Mouse (Mus musculus) liver, embryonic 14.5 days (tissue): ENCODE measurements around the gene Tmem262. TPM values are rescaled to one million over a fixed set of nuclear protein-coding genes. Genes with fewer than 3 reads are reported as not detected.

Experiments
- ATAC-seq: fragments of 200-750 bp; cut with Nextera tagmentation; 2 replicates; pipeline ENCODE4 v1.8.0; 2017; ENCODE audit warnings: moderate number of reproducible peaks, mild to moderate bottlenecking, moderate library complexity; ENCODE audit not compliant: insufficient read depth
- DNase-seq, 3 experiments: peaks; one replicate each; pipeline ENCODE4 v3.0.0-alpha.2; 2012 to 2013; ENCODE audit warnings: low read depth in 3 of 3, low spot score in 3 of 3
- H3K27ac ChIP-seq: fragments of 300-500 bp; sonication (generic); 2 replicates; pipeline ENCODE4 v1.5.1; 2014; ENCODE audit warnings: moderate library complexity, mild to moderate bottlenecking, control low read depth, inconsistent platforms
- H3K27me3 ChIP-seq: fragments of 300-500 bp; sonication (generic); 2 replicates; pipeline ENCODE4 v1.6.1; 2014; ENCODE audit warnings: mild to moderate bottlenecking, low read length, moderate library complexity; ENCODE audit not compliant: control insufficient read depth, insufficient read depth
- H3K36me3 ChIP-seq: fragments of 300-500 bp; sonication (generic); replicated peaks from 2 replicates; pipeline ENCODE4 v1.6.1; 2014; ENCODE audit warnings: low read depth; ENCODE audit not compliant: control insufficient read depth, insufficient read depth
- H3K4me1 ChIP-seq, 2 experiments: fragments of 200-500 bp in 1 of 2; fragments of 300-500 bp in 1 of 2; sonication (generic) in 1 of 2; replicated peaks; 2 replicates each; pipeline ENCODE4 v1.6.1; 2012 to 2014; ENCODE audit warnings: antibody characterized with exemption in 1 of 2, inconsistent platforms in 1 of 2, low read length in 1 of 2; ENCODE audit not compliant: control insufficient read depth in 2 of 2, insufficient read depth in 2 of 2
- H3K4me2 ChIP-seq: fragments of 300-500 bp; sonication (generic); 2 replicates; pipeline ENCODE4 v1.6.1; 2014; ENCODE audit warnings: low read depth, mild to moderate bottlenecking, control low read depth, moderate library complexity
- H3K4me3 ChIP-seq, 2 experiments: fragments of 200-500 bp in 1 of 2; fragments of 300-500 bp in 1 of 2; sonication (generic) in 1 of 2; 2 replicates each; pipeline ENCODE4 v1.5.1; 2012 to 2014; ENCODE audit warnings: low read depth in 2 of 2, low read length in 2 of 2, mild to moderate bottlenecking in 2 of 2, control low read depth in 1 of 2, inconsistent platforms in 1 of 2, moderate library complexity in 1 of 2; ENCODE audit not compliant: insufficient read depth in 1 of 2
- H3K9ac ChIP-seq: fragments of 300-500 bp; sonication (generic); replicated peaks from 2 replicates; pipeline ENCODE4 v1.6.1; 2014; ENCODE audit warnings: mild to moderate bottlenecking, control low read depth, moderate library complexity
- H3K9me3 ChIP-seq: fragments of 300-500 bp; sonication (generic); 2 replicates; pipeline ENCODE4 v1.6.1; 2016; ENCODE audit warnings: low read length, mixed read lengths; ENCODE audit not compliant: control insufficient read depth
- CTCF ChIP-seq: IDR thresholded peaks from 2 replicates; pipeline ENCODE4 v1.5.1; 2016; ENCODE audit warnings: antibody characterized with exemption, low read depth, control low read depth
- EP300 ChIP-seq: IDR thresholded peaks from 2 replicates; pipeline ENCODE4 v1.6.1; 2016; ENCODE audit warnings: antibody characterized with exemption, low read depth
- WGBS: fragments of 180-500 bp; shearing (Covaris S2); extraction: QIAGEN DNeasy Blood & Tissue Kit; methylation state at CpG from one replicate; pipeline ENCODE4 v1.1.7; 2014; ENCODE audit not compliant: insufficient replicate concordance; 5-methylcytosine and 5-hydroxymethylcytosine counted together
- polyA plus RNA-seq, 2 experiments: library from polyadenylated mRNA; depleted of rRNA in 1 of 2; stranded (reverse) in 1 of 2; unstranded in 1 of 2; fragments of >200 nt; fragmentation: Nextera tagmentation in 1 of 2; extraction: Ambion mirVana in 1 of 2; gene quantifications; 2 replicates each; pipeline versions ENCODE4 v1.2.1 to v1.2.3; 2012 to 2014

Tmem262 gene
- polyA plus RNA-seq (2012; rRNA removed) (not detected in 2 replicates), polyA plus RNA-seq (2014; fragmentation: Nextera tagmentation; extraction: Ambion mirVana) (not detected in 2 replicates)

GRCm38 (mm10) chr19:6079983-6080480, at the start of gene Tmem262:
Gene Tmem262, plus strand, starts transcription at chr19:6080033.
- no peaks in the 10 kb centered on the region; the same call in none of the 2 replicates for H3K36me3 ChIP-seq
- DNase-seq (no peak), ATAC-seq (no peak)
- 70% methylated on average over 12 of the region's 12 CpGs for WGBS
- H3K27ac ChIP-seq, result no peak within 1 kb of the TSS
- no peak within 1 kb of the TSS for H3K4me2 ChIP-seq
- H3K27me3 ChIP-seq, result no peaks in the 10 kb centered on the region
- no peak within 1 kb of the TSS for H3K4me3 ChIP-seq
- H3K9me3 ChIP-seq, result no peaks in the 10 kb centered on the region
- TF ChIP-seq CTCF (no peak), EP300 (no peak)
- H3K9ac ChIP-seq, result no peak within 1 kb of the TSS
- peaks cover 4 to 13% of the 10 kb centered on the region in 2 experiments; a peak in 3 of 4 replicates for H3K4me1 ChIP-seq

GRCm38 (mm10) chr19:6030520-6031280, 49.1 kb upstream of the Tmem262 start:
- no peak overlapping the region for H3K27ac ChIP-seq
- H3K9ac ChIP-seq, result no peak overlapping the region
- 38% methylated on average over 14 of the region's 14 CpGs for WGBS
- no peak for DNase-seq
- H3K4me2 ChIP-seq, result no peak overlapping the region
- H3K4me1 ChIP-seq, result peaks cover 0 to 2% of the 10 kb centered on the region in 2 experiments; a peak in 1 of 4 replicates
- no peaks in the 10 kb centered on the region for H3K36me3 ChIP-seq
- H3K27me3 ChIP-seq, result no peaks in the 10 kb centered on the region
- H3K9me3 ChIP-seq, result no peaks in the 10 kb centered on the region
- no peak for ATAC-seq
- H3K4me3 ChIP-seq, result no peak overlapping the region
- TF ChIP-seq EP300 (no peak), CTCF (no peak)

GRCm38 (mm10) chr19:6035966-6036585, 43.8 kb upstream of the Tmem262 start:
- WGBS, result 46% methylated on average over 9 of the region's 9 CpGs
- Histone ChIP-seq H3K27me3 (no peaks in the 10 kb centered on the region), H3K4me3 (no peak overlapping the region), H3K27ac (no peak overlapping the region), H3K36me3 (no peaks in the 10 kb centered on the region), H3K9me3 (no peaks in the 10 kb centered on the region), H3K4me1 (peaks cover 0 to 7% of the 10 kb centered on the region in 2 experiments; a peak in 2 of 4 replicates), H3K9ac (no peak overlapping the region), H3K4me2 (no peak overlapping the region)
- DNase-seq (no peak), ATAC-seq (no peak)
- TF ChIP-seq CTCF, result no peak
- no peak for TF ChIP-seq EP300

- H3K9ac ChIP-seq, result no peak overlapping the region
- no peak for DNase-seq
- H3K9me3 ChIP-seq, result no peaks in the 10 kb centered on the region
These were observed 42.1 kb upstream of the Tmem262 start for GRCm38 (mm10) chr19:6037695-6038094.

GRCm38 (mm10) chr19:6038326-6038725, 41.5 kb upstream of the Tmem262 start:
- Histone ChIP-seq H3K4me3 (no peak overlapping the region), H3K27ac (no peak overlapping the region), H3K9ac (no peak overlapping the region), H3K9me3 (no peaks in the 10 kb centered on the region), H3K4me1 (peaks cover 0 to 7% of the 10 kb centered on the region in 2 experiments; a peak in 2 of 4 replicates), H3K27me3 (no peaks in the 10 kb centered on the region), H3K36me3 (no peaks in the 10 kb centered on the region), H3K4me2 (no peak overlapping the region)
- no peak for DNase-seq
- 55% methylated on average over 7 of the region's 7 CpGs for WGBS
- no peak for ATAC-seq
- TF ChIP-seq EP300 (no peak), CTCF (no peak)

More at GRCm38 (mm10) chr19:6037695-6038094, 42.1 kb upstream of the Tmem262 start:
- ATAC-seq, result no peak
- H3K4me1 ChIP-seq, result peaks cover 0 to 7% of the 10 kb centered on the region in 2 experiments; a peak in 2 of 4 replicates
- no peak overlapping the region for H3K4me3 ChIP-seq
- no peak overlapping the region for H3K4me2 ChIP-seq
- TF ChIP-seq EP300 (no peak), CTCF (no peak)
- H3K27me3 ChIP-seq, result no peaks in the 10 kb centered on the region
- no peak overlapping the region for H3K27ac ChIP-seq
- no peaks in the 10 kb centered on the region for H3K36me3 ChIP-seq
